Mouse (Mus musculus) stomach, postnatal 0 days (tissue): ENCODE results near the gene Ptprm.

Source experiments
- CTCF ChIP-seq: IDR thresholded peaks from 2 replicates; pipeline ENCODE4 v1.5.1; 2016; ENCODE audit warnings: antibody characterized with exemption, low read depth, mild to moderate bottlenecking, moderate library complexity
- EP300 ChIP-seq: optimal IDR thresholded peaks from 2 replicates; pipeline ENCODE3; 2016; ENCODE audit warnings: antibody characterized with exemption

- TF ChIP-seq EP300: no peak
- TF ChIP-seq CTCF: no peak
These were observed 657.6 kb downstream of the Ptprm start for GRCm38 (mm10) chr17:66696531-66697172.
